Mouse (Mus musculus): ENCODE measurements at regions not wholly inside any gene's neighbourhood (a gene's known extent, or its start where the extent isn't known, plus 50 kb on each side); places are given as distances from the start of the nearest gene placed in this dataset.

DNA sequence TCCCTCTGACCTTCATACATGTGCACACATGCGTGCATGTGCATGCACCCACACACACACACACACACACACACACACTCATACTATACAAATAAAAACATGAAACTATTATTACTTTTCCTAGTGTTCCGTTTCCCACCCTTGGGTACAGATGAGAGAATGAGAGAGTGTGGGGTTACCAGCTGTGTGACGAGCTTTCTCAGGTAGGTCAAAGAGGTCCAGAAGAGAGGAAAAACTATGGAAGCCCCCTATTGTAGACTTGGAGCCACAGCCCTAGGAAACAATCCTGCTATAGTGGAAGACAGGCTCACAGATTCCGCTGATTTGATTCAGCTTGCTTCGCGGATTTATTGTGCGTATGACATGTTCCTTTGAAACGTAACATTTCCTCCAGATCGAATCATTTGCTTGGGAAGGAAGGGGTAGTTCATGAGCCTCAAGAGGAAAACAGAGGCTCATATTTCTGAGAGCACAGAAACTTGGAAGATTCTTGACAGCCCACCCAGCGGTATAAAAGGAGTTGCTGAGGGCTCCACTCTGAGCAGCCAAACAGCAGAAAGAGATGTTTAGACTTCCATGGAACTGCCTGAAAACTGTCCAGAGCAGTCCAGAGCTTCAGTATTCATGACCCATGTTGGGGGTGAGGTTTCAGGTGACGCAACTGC, 2486.9 kb upstream of the 5930422O12Rik start:
- Histone ChIP-seq H3K27ac (ENCODE audit: insufficient read depth, low read depth, low read length) (no peak overlapping the region), H3K4me3 (ENCODE audit: insufficient read depth, low read length) (no peak overlapping the region), H3K4me1 (ENCODE audit: control insufficient read depth, insufficient read depth, low read length) (no peaks in the 10 kb centered on the region)
- no peak for TF ChIP-seq POLR2A (IDR thresholded peaks at IDR 0.05; ENCODE audit: borderline replicate concordance, low read depth, low read length)
- no peak for TF ChIP-seq CTCF (IDR thresholded peaks at IDR 0.05; ENCODE audit: low read depth, low read length)

DNA sequence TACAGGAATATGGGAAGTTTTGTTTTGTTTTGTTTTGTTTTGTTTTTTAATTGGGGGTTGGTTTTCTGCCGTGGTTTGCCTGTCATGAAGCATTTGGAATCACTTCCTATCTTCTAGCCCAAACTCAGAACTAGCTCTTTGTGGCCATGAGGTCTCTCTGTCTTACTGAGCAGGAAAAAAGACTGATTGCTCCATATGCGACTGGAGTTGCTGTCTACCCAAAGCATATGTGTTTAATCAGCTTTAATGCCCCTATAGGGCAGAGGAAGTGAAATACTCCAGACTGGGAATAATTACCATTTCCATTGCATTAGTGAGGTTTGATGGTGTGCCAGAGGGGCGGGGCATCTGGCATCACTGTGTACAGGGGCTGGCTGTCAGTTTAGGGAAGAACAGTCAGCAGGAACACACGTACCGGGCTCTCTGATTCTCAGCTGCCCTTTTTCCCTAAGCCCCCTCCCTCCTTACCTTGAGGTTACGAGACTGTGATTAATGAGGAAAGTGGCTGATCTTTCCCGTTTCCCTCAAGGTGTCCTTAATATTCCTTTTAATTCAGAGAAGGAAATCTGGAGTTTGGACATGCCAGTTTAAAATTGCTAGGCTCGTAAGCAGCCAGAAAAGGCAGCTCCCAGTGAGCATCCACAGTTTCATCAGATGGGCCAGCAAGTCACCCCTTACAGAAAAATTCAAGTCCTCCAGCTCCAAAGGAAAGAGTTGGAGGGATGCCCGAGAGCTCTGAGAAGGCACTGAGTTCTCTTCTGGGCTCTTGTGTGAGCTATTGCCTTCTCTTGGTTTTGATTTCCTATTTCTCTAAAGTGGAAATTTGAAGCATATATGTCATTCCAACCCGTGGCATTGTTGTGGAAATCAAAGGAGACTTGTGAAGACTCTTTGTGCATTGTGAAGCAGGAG, 2482.1 kb upstream of the 5930422O12Rik start:
- no peak overlapping the region for H3K4me3 ChIP-seq (ENCODE audit: insufficient read depth, low read length)
- TF ChIP-seq POLR2A (IDR thresholded peaks at IDR 0.05; ENCODE audit: borderline replicate concordance, low read depth, low read length): no peak
- no peak for TF ChIP-seq CTCF (IDR thresholded peaks at IDR 0.05; ENCODE audit: low read depth, low read length)
- no peak overlapping the region for H3K27ac ChIP-seq (ENCODE audit: insufficient read depth, low read depth, low read length)
- no peaks in the 10 kb centered on the region for H3K4me1 ChIP-seq (ENCODE audit: control insufficient read depth, insufficient read depth, low read length)

GRCm38 (mm10) chr8:30952818-30953217, 2475.7 kb upstream of the 5930422O12Rik start:
- no peak overlapping the region for H3K27ac ChIP-seq (ENCODE audit: insufficient read depth, low read depth, low read length)
- TF ChIP-seq CTCF (IDR thresholded peaks at IDR 0.05; ENCODE audit: low read depth, low read length) (no peak), POLR2A (IDR thresholded peaks at IDR 0.05; ENCODE audit: borderline replicate concordance, low read depth, low read length) (no peak)
- H3K4me3 ChIP-seq (ENCODE audit: insufficient read depth, low read length): no peak overlapping the region
- no peaks in the 10 kb centered on the region for H3K4me1 ChIP-seq (ENCODE audit: control insufficient read depth, insufficient read depth, low read length)

GRCm38 (mm10) chr8:30959436-30960180, 2468.9 kb upstream of the 5930422O12Rik start:
- no peak overlapping the region for H3K4me3 ChIP-seq (ENCODE audit: insufficient read depth, low read length)
- no peak for TF ChIP-seq POLR2A (IDR thresholded peaks at IDR 0.05; ENCODE audit: borderline replicate concordance, low read depth, low read length)
- no peak for TF ChIP-seq CTCF (IDR thresholded peaks at IDR 0.05; ENCODE audit: low read depth, low read length)

DNA sequence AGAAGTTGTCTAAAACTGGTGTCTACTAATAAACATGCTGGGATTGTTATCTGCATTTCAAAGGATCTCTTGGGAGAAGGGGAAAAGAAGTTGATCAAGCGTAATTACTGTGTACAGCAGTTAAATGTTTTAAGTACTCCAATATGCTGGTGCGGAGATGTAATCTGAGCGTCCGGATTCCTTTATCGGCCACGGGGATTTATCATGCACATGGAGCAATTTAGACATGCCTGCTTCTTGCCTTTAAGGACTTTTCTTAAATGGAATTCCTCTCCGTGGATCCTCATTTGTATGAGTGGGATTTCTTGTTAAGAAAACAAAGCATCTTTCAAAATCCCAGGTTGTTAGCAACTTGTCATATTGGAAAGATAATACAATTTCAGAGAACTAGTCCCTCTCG, 2468.0 kb upstream of the 5930422O12Rik start:
- no peak overlapping the region for H3K27ac ChIP-seq (ENCODE audit: insufficient read depth, low read depth, low read length)
- H3K4me1 ChIP-seq (ENCODE audit: control insufficient read depth, insufficient read depth, low read length): no peaks in the 10 kb centered on the region
- no peak overlapping the region for H3K4me3 ChIP-seq (ENCODE audit: insufficient read depth, low read length)
- TF ChIP-seq POLR2A (IDR thresholded peaks at IDR 0.05; ENCODE audit: borderline replicate concordance, low read depth, low read length) (no peak), CTCF (IDR thresholded peaks at IDR 0.05; ENCODE audit: low read depth, low read length) (no peak)

More at GRCm38 (mm10) chr8:30959436-30960180, 2468.9 kb upstream of the 5930422O12Rik start:
- Histone ChIP-seq H3K27ac (ENCODE audit: insufficient read depth, low read depth, low read length) (no peak overlapping the region), H3K4me1 (ENCODE audit: control insufficient read depth, insufficient read depth, low read length) (no peaks in the 10 kb centered on the region)

- H3K4me3 ChIP-seq (ENCODE audit: insufficient read depth, low read length): no peak overlapping the region
- H3K27ac ChIP-seq (ENCODE audit: insufficient read depth, low read depth, low read length): no peak overlapping the region
- H3K4me1 ChIP-seq (ENCODE audit: control insufficient read depth, insufficient read depth, low read length): no peaks in the 10 kb centered on the region
- TF ChIP-seq CTCF (IDR thresholded peaks at IDR 0.05; ENCODE audit: low read depth, low read length): no peak
- no peak for TF ChIP-seq POLR2A (IDR thresholded peaks at IDR 0.05; ENCODE audit: borderline replicate concordance, low read depth, low read length)
These were observed 2466.3 kb upstream of the 5930422O12Rik start for GRCm38 (mm10) chr8:30962207-30962606.

- Histone ChIP-seq H3K4me1 (ENCODE audit: control insufficient read depth, insufficient read depth, low read length) (no peaks in the 10 kb centered on the region), H3K27ac (ENCODE audit: insufficient read depth, low read depth, low read length) (no peak overlapping the region), H3K4me3 (ENCODE audit: insufficient read depth, low read length) (no peak overlapping the region)
These were observed 2445.7 kb upstream of the 5930422O12Rik start for GRCm38 (mm10) chr8:30982814-30983213.

GRCm38 (mm10) chr8:30988051-30988450, 2440.5 kb upstream of the 5930422O12Rik start:
- no peak overlapping the region for H3K4me3 ChIP-seq (ENCODE audit: insufficient read depth, low read length)
- no peak for TF ChIP-seq CTCF (IDR thresholded peaks at IDR 0.05; ENCODE audit: low read depth, low read length)
- TF ChIP-seq POLR2A (IDR thresholded peaks at IDR 0.05; ENCODE audit: borderline replicate concordance, low read depth, low read length): no peak

More at GRCm38 (mm10) chr8:30982814-30983213, 2445.7 kb upstream of the 5930422O12Rik start:
- TF ChIP-seq POLR2A (IDR thresholded peaks at IDR 0.05; ENCODE audit: borderline replicate concordance, low read depth, low read length): no peak
- no peak for TF ChIP-seq CTCF (IDR thresholded peaks at IDR 0.05; ENCODE audit: low read depth, low read length)

DNA sequence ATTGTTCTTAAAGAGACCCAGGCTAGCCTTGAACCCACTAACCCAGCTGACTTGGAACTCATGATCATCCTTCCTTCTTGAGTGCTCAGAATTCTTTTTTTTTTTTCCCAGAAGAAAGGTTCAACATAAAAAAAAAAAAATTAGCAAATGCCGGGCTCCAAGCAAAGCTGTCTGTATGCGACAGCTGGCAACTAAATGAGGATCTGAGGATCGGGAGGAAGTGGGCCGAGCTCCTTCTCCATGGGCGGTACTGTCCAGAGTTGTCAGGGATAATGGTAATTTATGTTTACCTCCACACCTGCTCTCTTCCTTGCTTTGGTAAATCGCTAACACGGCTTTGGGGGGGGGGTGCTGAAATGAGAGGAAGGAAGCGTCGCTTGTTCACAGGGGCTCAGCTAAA, 2429.9 kb upstream of the 5930422O12Rik start:
- no peak overlapping the region for H3K27ac ChIP-seq (ENCODE audit: insufficient read depth, low read depth, low read length)
- no peak for TF ChIP-seq CTCF (IDR thresholded peaks at IDR 0.05; ENCODE audit: low read depth, low read length)
- TF ChIP-seq POLR2A (IDR thresholded peaks at IDR 0.05; ENCODE audit: borderline replicate concordance, low read depth, low read length): no peak
- no peak overlapping the region for H3K4me3 ChIP-seq (ENCODE audit: insufficient read depth, low read length)
- no peaks in the 10 kb centered on the region for H3K4me1 ChIP-seq (ENCODE audit: control insufficient read depth, insufficient read depth, low read length)

More at GRCm38 (mm10) chr8:30988051-30988450, 2440.5 kb upstream of the 5930422O12Rik start:
- Histone ChIP-seq H3K27ac (ENCODE audit: insufficient read depth, low read depth, low read length) (no peak overlapping the region), H3K4me1 (ENCODE audit: control insufficient read depth, insufficient read depth, low read length) (no peaks in the 10 kb centered on the region)
